Mouse (Mus musculus): ENCODE measurements at regions not wholly inside any gene's neighbourhood (a gene's known extent, or its start where the extent isn't known, plus 50 kb on each side); places are given as distances from the start of the nearest gene placed in this dataset.

GRCm38 (mm10) chr17:88910144-88910543 is 118.4 kb upstream of the Lhcgr start:
- no peak for DNase-seq (ENCODE audit: low spot score)
- H3K27ac ChIP-seq = peak overlapping the region; percentile 67
- peaks cover 18% of the 10 kb centered on the region for H3K4me1 ChIP-seq (replicated peaks)
- H3K36me3 ChIP-seq = no peaks in the 10 kb centered on the region
- no peak overlapping the region for H3K4me3 ChIP-seq
- H3K27me3 ChIP-seq (ENCODE audit: insufficient read depth, poor library complexity, severe bottlenecking) = no peaks in the 10 kb centered on the region
- H3K9me3 ChIP-seq = no peaks in the 10 kb centered on the region

DNA sequence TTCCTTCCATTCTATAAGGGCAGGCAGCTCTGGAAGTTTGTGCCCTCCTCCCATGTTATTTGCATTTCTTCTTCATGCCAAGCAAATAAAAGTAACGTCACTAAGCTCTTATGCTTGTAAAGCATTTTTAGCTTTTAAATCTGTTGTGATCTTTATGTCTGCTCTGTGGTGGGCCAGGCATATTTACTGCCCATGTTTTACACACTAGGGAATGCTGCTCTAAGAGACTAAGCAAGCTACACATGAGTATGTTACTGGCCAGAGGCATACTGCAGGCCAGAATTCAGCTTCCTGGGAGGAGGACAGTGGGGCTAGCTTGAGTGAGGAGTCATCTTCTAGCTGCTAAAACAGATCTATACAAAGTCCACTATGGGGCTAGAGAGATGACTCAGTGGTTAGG is 110.0 kb upstream of the Lhcgr start:
- no peak for DNase-seq (ENCODE audit: low spot score)
- Histone ChIP-seq H3K27me3 (ENCODE audit: insufficient read depth, poor library complexity, severe bottlenecking) (no peaks in the 10 kb centered on the region), H3K4me3 (no peak overlapping the region), H3K36me3 (no peaks in the 10 kb centered on the region), H3K27ac (no peak overlapping the region), H3K9me3 (no peaks in the 10 kb centered on the region), H3K4me1 (replicated peaks) (peaks cover 7% of the 10 kb centered on the region; the same call in 1 of the 2 replicates)
- WGBS = 80% methylated on average over 1 of the region's 1 CpGs

DNA sequence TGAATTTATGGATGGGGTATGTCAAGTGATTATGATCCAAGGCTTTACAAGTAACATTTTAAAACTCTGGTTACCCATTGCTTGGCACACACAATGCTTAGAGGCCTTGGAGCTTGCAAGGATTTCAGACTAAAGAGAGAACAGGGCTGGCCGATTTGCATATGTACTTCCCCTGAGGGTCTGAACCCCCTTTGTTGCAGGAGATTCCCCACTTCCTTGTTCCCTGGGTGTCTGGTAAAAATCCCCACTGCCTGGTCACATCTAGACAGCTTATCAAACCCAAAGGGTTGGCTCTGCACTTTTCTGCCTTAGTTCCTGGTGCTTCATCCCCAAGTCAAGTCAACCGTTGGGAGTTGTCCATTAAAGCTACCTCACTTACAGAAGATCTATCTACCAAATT is 109.1 kb upstream of the Lhcgr start:
- WGBS = 91% methylated on average over 2 of the region's 2 CpGs
- Histone ChIP-seq H3K36me3 (no peaks in the 10 kb centered on the region), H3K4me1 (replicated peaks) (peaks cover 7% of the 10 kb centered on the region; the same call in 1 of the 2 replicates), H3K4me3 (no peak overlapping the region), H3K27me3 (ENCODE audit: insufficient read depth, poor library complexity, severe bottlenecking) (no peaks in the 10 kb centered on the region), H3K27ac (no peak overlapping the region), H3K9me3 (no peaks in the 10 kb centered on the region)
- DNase-seq (ENCODE audit: low spot score) = no peak

GRCm38 (mm10) chr17:88898705-88899668 is 107.2 kb upstream of the Lhcgr start:
- no peak for DNase-seq (ENCODE audit: low spot score)
- Histone ChIP-seq H3K4me3 (no peak overlapping the region), H3K9me3 (no peaks in the 10 kb centered on the region), H3K27ac (no peak overlapping the region), H3K27me3 (ENCODE audit: insufficient read depth, poor library complexity, severe bottlenecking) (no peaks in the 10 kb centered on the region), H3K4me1 (replicated peaks) (peaks cover 7% of the 10 kb centered on the region; the same call in 1 of the 2 replicates), H3K36me3 (no peaks in the 10 kb centered on the region)
- 73% methylated on average over 11 of the region's 11 CpGs for WGBS

- Histone ChIP-seq H3K9me3 (no peaks in the 10 kb centered on the region), H3K4me1 (replicated peaks) (no peaks in the 10 kb centered on the region), H3K4me3 (no peak overlapping the region), H3K36me3 (no peaks in the 10 kb centered on the region), H3K27me3 (ENCODE audit: insufficient read depth, poor library complexity, severe bottlenecking) (no peaks in the 10 kb centered on the region), H3K27ac (no peak overlapping the region)
- no peak for DNase-seq (ENCODE audit: low spot score)
Measured at GRCm38 (mm10) chr17:88893451-88893850, 101.7 kb upstream of the Lhcgr start.

DNA sequence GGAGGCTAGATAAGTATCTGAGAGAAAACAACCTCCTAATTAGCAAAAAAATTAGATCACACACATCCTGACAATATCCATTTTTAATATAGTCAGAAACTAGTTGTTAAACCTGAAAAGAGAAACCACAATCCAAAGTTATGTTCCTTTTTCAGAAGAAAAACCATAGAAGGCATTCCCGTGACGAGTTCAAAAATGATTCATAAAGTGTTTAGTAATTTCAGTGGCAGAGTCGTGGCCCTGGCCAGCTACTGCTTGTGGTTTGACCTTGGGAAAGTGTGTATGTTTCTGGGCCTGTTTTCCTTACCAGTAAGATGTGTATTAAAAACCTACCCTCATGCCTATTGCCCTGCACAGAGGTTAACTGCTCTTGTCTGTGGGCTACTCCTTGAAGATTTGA is 93.7 kb upstream of the Lhcgr start:
- no peaks in the 10 kb centered on the region for H3K4me1 ChIP-seq (replicated peaks)
- DNase-seq (ENCODE audit: low spot score) = no peak
- no peaks in the 10 kb centered on the region for H3K36me3 ChIP-seq
- H3K27me3 ChIP-seq (ENCODE audit: insufficient read depth, poor library complexity, severe bottlenecking) = no peaks in the 10 kb centered on the region
- H3K27ac ChIP-seq = no peak overlapping the region
- no peaks in the 10 kb centered on the region for H3K9me3 ChIP-seq
- H3K4me3 ChIP-seq = no peak overlapping the region
- WGBS = 88% methylated on average over 3 of the region's 3 CpGs

DNA sequence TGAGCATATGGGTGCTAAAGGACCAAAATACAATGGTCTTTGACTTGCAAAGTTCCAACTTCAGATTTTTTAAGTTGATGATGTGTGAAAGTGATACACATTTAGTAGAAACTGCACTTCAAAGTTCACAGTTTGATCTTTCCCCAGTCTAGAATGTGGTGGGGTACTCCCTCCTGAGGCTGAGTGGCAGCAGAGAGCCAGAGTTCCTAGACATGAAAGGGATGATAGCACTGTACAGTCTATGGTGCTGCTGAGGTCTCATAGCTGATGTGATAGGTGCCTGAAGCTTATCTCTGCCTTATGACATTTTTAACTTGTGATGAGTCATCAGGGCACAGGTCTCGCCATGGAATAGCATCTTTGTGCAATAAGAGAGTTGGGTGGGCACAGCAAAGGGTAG is 87.9 kb upstream of the Lhcgr start:
- Histone ChIP-seq H3K27ac (no peak overlapping the region), H3K9me3 (no peaks in the 10 kb centered on the region), H3K36me3 (no peaks in the 10 kb centered on the region), H3K27me3 (ENCODE audit: insufficient read depth, poor library complexity, severe bottlenecking) (no peaks in the 10 kb centered on the region), H3K4me1 (replicated peaks) (no peaks in the 10 kb centered on the region), H3K4me3 (no peak overlapping the region)
- DNase-seq (ENCODE audit: low spot score) = no peak
- 88% methylated on average over 1 of the region's 1 CpGs for WGBS

GRCm38 (mm10) chr17:88870342-88870985 is 78.7 kb upstream of the Lhcgr start:
- H3K27ac ChIP-seq = no peak overlapping the region
- no peaks in the 10 kb centered on the region for H3K9me3 ChIP-seq
- no peak for DNase-seq (ENCODE audit: low spot score)
- H3K36me3 ChIP-seq = no peaks in the 10 kb centered on the region
- 75% methylated on average over 4 of the region's 4 CpGs for WGBS
- H3K4me3 ChIP-seq = no peak overlapping the region
- no peaks in the 10 kb centered on the region for H3K27me3 ChIP-seq (ENCODE audit: insufficient read depth, poor library complexity, severe bottlenecking)
- peaks cover 9% of the 10 kb centered on the region; the same call in 1 of the 2 replicates for H3K4me1 ChIP-seq (replicated peaks)

DNA sequence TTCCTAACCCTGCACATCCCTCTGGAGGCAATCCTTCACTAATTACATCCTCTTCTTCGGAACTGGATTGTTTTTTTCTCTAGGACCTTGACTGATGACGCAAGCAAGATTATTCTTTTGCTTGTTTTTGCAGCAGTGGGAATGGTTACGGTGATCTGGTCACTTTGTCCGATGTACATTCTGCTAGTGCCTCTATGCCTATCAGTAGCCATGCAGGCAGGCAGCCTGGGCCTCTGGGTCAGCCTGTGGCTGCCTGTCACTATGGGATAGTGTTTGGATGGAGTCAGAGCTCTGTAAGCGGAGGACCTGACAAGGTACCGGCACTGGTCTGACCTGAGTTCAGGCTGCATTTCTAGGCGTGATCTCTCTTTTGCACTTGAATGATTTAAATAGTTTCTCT is 72.8 kb upstream of the Lhcgr start:
- Histone ChIP-seq H3K27ac (no peak overlapping the region), H3K9me3 (no peaks in the 10 kb centered on the region), H3K36me3 (no peaks in the 10 kb centered on the region), H3K4me3 (no peak overlapping the region), H3K27me3 (ENCODE audit: insufficient read depth, poor library complexity, severe bottlenecking) (no peaks in the 10 kb centered on the region), H3K4me1 (replicated peaks) (no peaks in the 10 kb centered on the region)
- DNase-seq (ENCODE audit: low spot score) = no peak
- WGBS = 88% methylated on average over 7 of the region's 7 CpGs

- Histone ChIP-seq H3K27me3 (ENCODE audit: insufficient read depth, poor library complexity, severe bottlenecking) (no peaks in the 10 kb centered on the region), H3K36me3 (no peaks in the 10 kb centered on the region), H3K4me3 (no peak overlapping the region), H3K27ac (no peak overlapping the region), H3K4me1 (replicated peaks) (no peaks in the 10 kb centered on the region), H3K9me3 (no peaks in the 10 kb centered on the region)
- WGBS = 84% methylated on average over 5 of the region's 5 CpGs
- DNase-seq (ENCODE audit: low spot score) = no peak
Measured at GRCm38 (mm10) chr17:88864214-88864613, 72.4 kb upstream of the Lhcgr start.

DNA sequence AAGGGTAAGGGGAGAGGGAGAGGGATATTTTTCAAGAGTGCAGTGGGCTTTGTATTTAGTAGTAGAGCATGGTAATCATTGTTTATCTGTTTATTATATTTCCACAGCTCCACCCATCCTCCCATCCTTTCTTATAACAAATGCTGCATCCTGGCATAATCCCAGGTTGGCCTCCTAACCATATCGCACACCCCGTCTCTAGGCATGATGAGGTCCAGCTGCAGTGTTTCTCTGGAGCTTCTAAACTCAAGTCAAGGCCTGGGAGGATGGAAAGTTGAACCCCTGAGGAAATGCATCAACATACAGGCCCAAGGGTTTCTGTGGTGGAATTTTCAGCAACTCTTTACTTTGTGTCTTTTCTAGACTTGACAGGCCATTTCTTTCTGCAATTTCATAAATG is 69.3 kb upstream of the Lhcgr start:
- no peaks in the 10 kb centered on the region for H3K9me3 ChIP-seq
- 94% methylated on average over 2 of the region's 2 CpGs for WGBS
- no peaks in the 10 kb centered on the region for H3K27me3 ChIP-seq (ENCODE audit: insufficient read depth, poor library complexity, severe bottlenecking)
- no peak for DNase-seq (ENCODE audit: low spot score)
- no peaks in the 10 kb centered on the region for H3K4me1 ChIP-seq (replicated peaks)
- no peak overlapping the region for H3K4me3 ChIP-seq
- H3K27ac ChIP-seq = no peak overlapping the region
- no peaks in the 10 kb centered on the region for H3K36me3 ChIP-seq

GRCm38 (mm10) chr17:88860576-88860975 is 68.8 kb upstream of the Lhcgr start:
- DNase-seq (ENCODE audit: low spot score) = no peak
- 87% methylated on average over 1 of the region's 1 CpGs for WGBS
- H3K9me3 ChIP-seq = no peaks in the 10 kb centered on the region
- no peaks in the 10 kb centered on the region for H3K36me3 ChIP-seq
- H3K4me1 ChIP-seq (replicated peaks) = no peaks in the 10 kb centered on the region
- H3K27me3 ChIP-seq (ENCODE audit: insufficient read depth, poor library complexity, severe bottlenecking) = no peaks in the 10 kb centered on the region
- H3K4me3 ChIP-seq = no peak overlapping the region
- no peak overlapping the region for H3K27ac ChIP-seq

DNA sequence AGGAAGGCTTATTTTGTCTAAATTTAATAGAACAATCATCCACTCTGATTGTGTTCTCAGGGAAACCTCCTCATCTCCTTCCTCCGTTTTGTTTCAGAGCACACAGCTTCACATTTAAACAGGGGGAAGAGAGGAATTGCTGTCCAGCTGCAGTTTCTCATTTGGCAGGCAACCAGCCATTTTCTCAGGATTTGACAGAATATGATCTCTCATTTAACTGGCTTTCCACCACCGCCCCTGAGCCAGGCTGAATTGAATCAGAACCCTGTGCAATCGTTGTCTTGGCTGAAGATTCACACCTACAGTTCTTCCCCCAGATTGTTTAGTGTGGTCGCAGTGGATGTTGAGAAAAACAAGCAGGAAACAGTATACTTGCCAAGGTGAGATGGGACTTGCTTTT is 66.9 kb upstream of the Lhcgr start:
- no peaks in the 10 kb centered on the region for H3K36me3 ChIP-seq
- WGBS = 85% methylated on average over 4 of the region's 4 CpGs
- H3K27ac ChIP-seq = no peak overlapping the region
- H3K4me1 ChIP-seq (replicated peaks) = no peaks in the 10 kb centered on the region
- DNase-seq (ENCODE audit: low spot score) = no peak
- H3K9me3 ChIP-seq = no peaks in the 10 kb centered on the region
- H3K4me3 ChIP-seq = no peak overlapping the region
- H3K27me3 ChIP-seq (ENCODE audit: insufficient read depth, poor library complexity, severe bottlenecking) = no peaks in the 10 kb centered on the region
